Mouse (Mus musculus): ENCODE data around the gene Cacna1b. TPM values are rescaled to one million over a fixed set of nuclear protein-coding genes. Genes with fewer than 3 reads are reported as not detected.

The Cacna1b gene
- polyA plus RNA-seq, 1 experiment from 2014 or later, result 2.7 TPM

- 52% methylated on average over 7 of the region's 7 CpGs for WGBS
- H3K9ac ChIP-seq (ENCODE audit: low read length), result no peak overlapping the region
- no peak overlapping the region for H3K4me2 ChIP-seq (ENCODE audit: low read depth)
Observed at GRCm38 (mm10) chr2:24747878-24748277, 15.1 kb downstream of the Cacna1b start.

GRCm38 (mm10) chr2:24739701-24740100, 23.3 kb downstream of the Cacna1b start:
- no peaks in the 10 kb centered on the region for H3K4me1 ChIP-seq (ENCODE audit: control insufficient read depth, insufficient read depth, low read length)
- no peak overlapping the region for H3K9ac ChIP-seq (ENCODE audit: low read length)
- H3K27ac ChIP-seq (ENCODE audit: low read depth, low read length), result no peak overlapping the region
- DNase-seq (ENCODE audit: low spot score) (no peak), ATAC-seq (ENCODE audit: insufficient read depth, low FRiP score, low TSS enrichment) (no peak)
- no peak overlapping the region for H3K4me2 ChIP-seq (ENCODE audit: low read depth)
- no peaks in the 10 kb centered on the region for H3K27me3 ChIP-seq (ENCODE audit: control insufficient read depth, insufficient read depth, low read length)
- 88% methylated on average over 5 of the region's 5 CpGs for WGBS
- no peaks in the 10 kb centered on the region for H3K9me3 ChIP-seq (ENCODE audit: control insufficient read depth, low read length)
- no peaks in the 10 kb centered on the region for H3K36me3 ChIP-seq (ENCODE audit: control insufficient read depth, insufficient read depth, low read length)
- no peak overlapping the region for H3K4me3 ChIP-seq (ENCODE audit: low read depth, low read length)

More at GRCm38 (mm10) chr2:24747878-24748277, 15.1 kb downstream of the Cacna1b start:
- no peaks in the 10 kb centered on the region for H3K36me3 ChIP-seq (ENCODE audit: control insufficient read depth, insufficient read depth, low read length)
- H3K27ac ChIP-seq (ENCODE audit: low read depth, low read length), result no peak overlapping the region
- H3K4me3 ChIP-seq (ENCODE audit: low read depth, low read length), result no peak overlapping the region
- H3K4me1 ChIP-seq (ENCODE audit: control insufficient read depth, insufficient read depth, low read length), result no peaks in the 10 kb centered on the region
- ATAC-seq (ENCODE audit: insufficient read depth, low FRiP score, low TSS enrichment) (no peak), DNase-seq (ENCODE audit: low spot score) (no peak)
- no peaks in the 10 kb centered on the region for H3K9me3 ChIP-seq (ENCODE audit: control insufficient read depth, low read length)
- no peaks in the 10 kb centered on the region for H3K27me3 ChIP-seq (ENCODE audit: control insufficient read depth, insufficient read depth, low read length)

- no peak for DNase-seq (ENCODE audit: low spot score)
- no peaks in the 10 kb centered on the region for H3K4me1 ChIP-seq (ENCODE audit: control insufficient read depth, insufficient read depth, low read length)
- no peaks in the 10 kb centered on the region for H3K27me3 ChIP-seq (ENCODE audit: control insufficient read depth, insufficient read depth, low read length)
- 86% methylated on average over 4 of the region's 4 CpGs for WGBS
- H3K4me3 ChIP-seq (ENCODE audit: low read depth, low read length), result no peak overlapping the region
- no peak overlapping the region for H3K27ac ChIP-seq (ENCODE audit: low read depth, low read length)
- H3K36me3 ChIP-seq (ENCODE audit: control insufficient read depth, insufficient read depth, low read length), result no peaks in the 10 kb centered on the region
- no peak for ATAC-seq (ENCODE audit: insufficient read depth, low FRiP score, low TSS enrichment)
- H3K9me3 ChIP-seq (ENCODE audit: control insufficient read depth, low read length), result no peaks in the 10 kb centered on the region
- no peak overlapping the region for H3K9ac ChIP-seq (ENCODE audit: low read length)
- no peak overlapping the region for H3K4me2 ChIP-seq (ENCODE audit: low read depth)
Observed at GRCm38 (mm10) chr2:24733157-24733556, 29.8 kb downstream of the Cacna1b start.

GRCm38 (mm10) chr2:24725865-24726264, 37.1 kb downstream of the Cacna1b start:
- Histone ChIP-seq H3K4me3 (ENCODE audit: low read depth, low read length) (no peak overlapping the region), H3K4me1 (ENCODE audit: control insufficient read depth, insufficient read depth, low read length) (no peaks in the 10 kb centered on the region), H3K9ac (ENCODE audit: low read length) (no peak overlapping the region), H3K27me3 (ENCODE audit: control insufficient read depth, insufficient read depth, low read length) (no peaks in the 10 kb centered on the region), H3K27ac (ENCODE audit: low read depth, low read length) (no peak overlapping the region), H3K9me3 (ENCODE audit: control insufficient read depth, low read length) (no peaks in the 10 kb centered on the region), H3K4me2 (ENCODE audit: low read depth) (no peak overlapping the region), H3K36me3 (ENCODE audit: control insufficient read depth, insufficient read depth, low read length) (no peaks in the 10 kb centered on the region)
- 88% methylated on average over 4 of the region's 4 CpGs for WGBS
- ATAC-seq (ENCODE audit: insufficient read depth, low FRiP score, low TSS enrichment) (no peak), DNase-seq (ENCODE audit: low spot score) (no peak)

GRCm38 (mm10) chr2:24719645-24720379, 43.1 kb downstream of the Cacna1b start:
- no peaks in the 10 kb centered on the region for H3K36me3 ChIP-seq (ENCODE audit: control insufficient read depth, insufficient read depth, low read length)
- no peak overlapping the region for H3K9ac ChIP-seq (ENCODE audit: low read length)
- 93% methylated on average over 14 of the region's 14 CpGs for WGBS
- H3K4me1 ChIP-seq (ENCODE audit: control insufficient read depth, insufficient read depth, low read length), result no peaks in the 10 kb centered on the region
- H3K9me3 ChIP-seq (ENCODE audit: control insufficient read depth, low read length), result no peaks in the 10 kb centered on the region
- ATAC-seq (ENCODE audit: insufficient read depth, low FRiP score, low TSS enrichment) (no peak), DNase-seq (ENCODE audit: low spot score) (no peak)
- H3K4me2 ChIP-seq (ENCODE audit: low read depth), result no peak overlapping the region
- H3K27ac ChIP-seq (ENCODE audit: low read depth, low read length), result no peak overlapping the region
- H3K4me3 ChIP-seq (ENCODE audit: low read depth, low read length), result no peak overlapping the region
- no peaks in the 10 kb centered on the region for H3K27me3 ChIP-seq (ENCODE audit: control insufficient read depth, insufficient read depth, low read length)

- H3K9me3 ChIP-seq (ENCODE audit: control insufficient read depth, low read length), result no peaks in the 10 kb centered on the region
- H3K27ac ChIP-seq (ENCODE audit: low read depth, low read length), result no peak overlapping the region
- H3K4me2 ChIP-seq (ENCODE audit: low read depth), result no peak overlapping the region
- 84% methylated on average over 4 of the region's 4 CpGs for WGBS
- H3K4me3 ChIP-seq (ENCODE audit: low read depth, low read length), result no peak overlapping the region
- H3K27me3 ChIP-seq (ENCODE audit: control insufficient read depth, insufficient read depth, low read length), result no peaks in the 10 kb centered on the region
- no peaks in the 10 kb centered on the region for H3K36me3 ChIP-seq (ENCODE audit: control insufficient read depth, insufficient read depth, low read length)
- no peaks in the 10 kb centered on the region for H3K4me1 ChIP-seq (ENCODE audit: control insufficient read depth, insufficient read depth, low read length)
- H3K9ac ChIP-seq (ENCODE audit: low read length), result no peak overlapping the region
- ATAC-seq (ENCODE audit: insufficient read depth, low FRiP score, low TSS enrichment), result no peak
- no peak for DNase-seq (ENCODE audit: low spot score)
Observed at GRCm38 (mm10) chr2:24718906-24719305, 44.0 kb downstream of the Cacna1b start.

- H3K9ac ChIP-seq (ENCODE audit: low read length), result no peak overlapping the region
- H3K27me3 ChIP-seq (ENCODE audit: control insufficient read depth, insufficient read depth, low read length), result no peaks in the 10 kb centered on the region
- no peak overlapping the region for H3K4me2 ChIP-seq (ENCODE audit: low read depth)
- no peak for DNase-seq (ENCODE audit: low spot score)
- H3K36me3 ChIP-seq (ENCODE audit: control insufficient read depth, insufficient read depth, low read length), result no peaks in the 10 kb centered on the region
- H3K4me1 ChIP-seq (ENCODE audit: control insufficient read depth, insufficient read depth, low read length), result no peaks in the 10 kb centered on the region
- H3K4me3 ChIP-seq (ENCODE audit: low read depth, low read length), result no peak overlapping the region
- H3K27ac ChIP-seq (ENCODE audit: low read depth, low read length), result no peak overlapping the region
- H3K9me3 ChIP-seq (ENCODE audit: control insufficient read depth, low read length), result no peaks in the 10 kb centered on the region
- 91% methylated on average over 7 of the region's 7 CpGs for WGBS
- no peak for ATAC-seq (ENCODE audit: insufficient read depth, low FRiP score, low TSS enrichment)
Observed at GRCm38 (mm10) chr2:24717963-24718362, 45.0 kb downstream of the Cacna1b start.

- Histone ChIP-seq H3K36me3 (ENCODE audit: control insufficient read depth, insufficient read depth, low read length) (no peaks in the 10 kb centered on the region), H3K9ac (ENCODE audit: low read length) (no peak overlapping the region), H3K27ac (ENCODE audit: low read depth, low read length) (no peak overlapping the region), H3K27me3 (ENCODE audit: control insufficient read depth, insufficient read depth, low read length) (no peaks in the 10 kb centered on the region), H3K9me3 (ENCODE audit: control insufficient read depth, low read length) (no peaks in the 10 kb centered on the region), H3K4me1 (ENCODE audit: control insufficient read depth, insufficient read depth, low read length) (no peaks in the 10 kb centered on the region), H3K4me2 (ENCODE audit: low read depth) (no peak overlapping the region), H3K4me3 (ENCODE audit: low read depth, low read length) (no peak overlapping the region)
- ATAC-seq (ENCODE audit: insufficient read depth, low FRiP score, low TSS enrichment) (no peak), DNase-seq (ENCODE audit: low spot score) (no peak)
- WGBS, result 92% methylated on average over 4 of the region's 4 CpGs
Observed at GRCm38 (mm10) chr2:24717461-24717860, 45.5 kb downstream of the Cacna1b start.

- Histone ChIP-seq H3K9ac (ENCODE audit: low read length) (no peak overlapping the region), H3K9me3 (ENCODE audit: control insufficient read depth, low read length) (no peaks in the 10 kb centered on the region), H3K4me3 (ENCODE audit: low read depth, low read length) (no peak overlapping the region), H3K4me2 (ENCODE audit: low read depth) (no peak overlapping the region), H3K27me3 (ENCODE audit: control insufficient read depth, insufficient read depth, low read length) (no peaks in the 10 kb centered on the region), H3K27ac (ENCODE audit: low read depth, low read length) (no peak overlapping the region), H3K36me3 (ENCODE audit: control insufficient read depth, insufficient read depth, low read length) (no peaks in the 10 kb centered on the region), H3K4me1 (ENCODE audit: control insufficient read depth, insufficient read depth, low read length) (no peaks in the 10 kb centered on the region)
- ATAC-seq (ENCODE audit: insufficient read depth, low FRiP score, low TSS enrichment) (no peak), DNase-seq (ENCODE audit: low spot score) (no peak)
- WGBS, result 85% methylated on average over 10 of the region's 10 CpGs
Observed at GRCm38 (mm10) chr2:24705929-24706328, 57.0 kb downstream of the Cacna1b start.
